Mouse (Mus musculus): ENCODE data around the gene Baz2b.

Baz2b gene

DNA sequence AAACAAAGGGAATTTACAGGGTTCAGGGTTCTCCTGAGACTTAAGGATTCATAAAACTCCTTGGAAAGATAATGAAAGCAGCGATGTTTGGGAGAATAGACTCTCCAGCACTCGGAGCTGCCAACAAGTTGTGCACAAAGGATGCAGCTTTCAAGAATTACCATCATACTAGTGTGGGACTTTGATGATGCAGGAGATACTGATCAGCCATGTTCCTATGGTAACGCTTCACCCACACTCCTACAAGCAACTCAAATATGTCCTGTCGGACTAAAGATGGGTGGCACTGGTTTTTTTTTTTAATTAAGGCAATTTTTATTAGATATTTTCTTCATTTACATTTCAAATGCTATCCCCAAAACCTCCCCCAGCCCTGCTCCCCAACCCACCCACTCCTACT lies 209.4 kb downstream of the Baz2b start:
- DNase-seq (ENCODE audit: low spot score) = no peak

DNA sequence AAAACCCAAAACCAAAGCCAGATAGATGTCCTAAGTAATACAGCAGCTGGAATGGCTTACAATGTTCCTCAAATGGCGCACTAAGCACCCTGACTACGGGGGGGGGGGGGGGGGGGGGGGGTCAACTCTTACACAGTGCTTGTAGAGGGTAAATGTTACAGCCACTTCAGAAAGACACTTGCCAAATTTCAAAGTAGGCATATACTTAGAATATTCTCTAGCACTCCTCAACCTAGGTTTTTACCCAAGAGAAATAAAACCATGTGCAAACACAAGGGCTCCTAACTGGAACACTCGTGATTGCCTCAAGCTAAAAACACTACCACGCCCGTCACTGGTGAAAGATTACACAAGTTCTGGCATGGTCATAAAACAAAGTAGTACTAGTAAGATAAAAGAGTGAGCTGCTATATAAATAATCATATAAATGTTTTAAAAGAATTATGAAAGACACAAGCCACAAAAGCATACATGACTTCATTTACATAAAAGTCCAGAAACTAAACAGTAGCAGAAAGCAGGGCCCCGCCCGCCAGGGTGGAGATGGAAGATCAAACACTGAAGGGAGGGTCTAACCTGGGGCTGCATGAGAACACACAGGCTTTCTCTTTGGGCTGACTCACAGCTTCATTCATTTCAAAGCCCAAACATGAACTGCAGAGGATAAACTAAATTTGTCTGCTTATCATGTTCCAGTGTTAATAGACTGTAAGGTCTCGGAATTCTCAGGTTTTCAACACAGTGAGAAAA lies 212.0 kb downstream of the Baz2b start:
- DNase-seq (ENCODE audit: low spot score) = no peak

DNA sequence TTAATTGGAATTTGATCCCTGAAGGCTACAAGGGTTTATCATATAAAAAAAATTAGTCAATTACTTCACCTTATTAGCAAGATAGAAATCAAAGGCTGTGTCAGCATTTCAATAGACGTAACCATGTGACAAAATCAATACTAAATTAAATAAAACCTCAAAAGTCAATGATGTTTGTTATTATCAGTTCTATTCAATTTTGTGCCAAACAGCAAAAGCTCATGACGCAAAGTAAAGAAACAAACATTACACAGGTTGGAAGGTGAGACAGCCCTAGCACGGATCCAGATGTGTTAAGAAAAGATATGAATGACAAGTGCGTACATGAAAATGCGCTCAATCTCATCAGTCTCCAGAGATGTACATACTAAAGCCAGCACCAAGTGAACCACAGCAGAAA lies 212.7 kb downstream of the Baz2b start:
- no peak for DNase-seq (ENCODE audit: low spot score)

DNA sequence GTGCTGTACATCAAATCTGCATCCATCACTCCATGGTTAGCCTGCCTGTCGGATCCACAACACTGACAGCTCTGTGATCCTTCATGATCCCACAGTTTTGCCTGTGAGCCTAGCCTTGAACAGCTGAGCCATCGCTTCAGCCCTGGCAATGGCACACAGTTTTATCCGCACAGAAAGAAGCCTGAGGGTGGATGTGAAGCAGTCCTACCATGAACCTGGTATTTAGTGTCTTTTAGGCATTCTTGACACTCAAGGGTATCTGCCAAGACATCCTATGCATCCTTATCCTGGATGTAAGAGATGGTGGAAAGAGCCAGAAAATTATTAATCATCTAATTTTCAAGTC lies 216.5 kb downstream of the Baz2b start:
- DNase-seq (ENCODE audit: low spot score) = no peak

DNA sequence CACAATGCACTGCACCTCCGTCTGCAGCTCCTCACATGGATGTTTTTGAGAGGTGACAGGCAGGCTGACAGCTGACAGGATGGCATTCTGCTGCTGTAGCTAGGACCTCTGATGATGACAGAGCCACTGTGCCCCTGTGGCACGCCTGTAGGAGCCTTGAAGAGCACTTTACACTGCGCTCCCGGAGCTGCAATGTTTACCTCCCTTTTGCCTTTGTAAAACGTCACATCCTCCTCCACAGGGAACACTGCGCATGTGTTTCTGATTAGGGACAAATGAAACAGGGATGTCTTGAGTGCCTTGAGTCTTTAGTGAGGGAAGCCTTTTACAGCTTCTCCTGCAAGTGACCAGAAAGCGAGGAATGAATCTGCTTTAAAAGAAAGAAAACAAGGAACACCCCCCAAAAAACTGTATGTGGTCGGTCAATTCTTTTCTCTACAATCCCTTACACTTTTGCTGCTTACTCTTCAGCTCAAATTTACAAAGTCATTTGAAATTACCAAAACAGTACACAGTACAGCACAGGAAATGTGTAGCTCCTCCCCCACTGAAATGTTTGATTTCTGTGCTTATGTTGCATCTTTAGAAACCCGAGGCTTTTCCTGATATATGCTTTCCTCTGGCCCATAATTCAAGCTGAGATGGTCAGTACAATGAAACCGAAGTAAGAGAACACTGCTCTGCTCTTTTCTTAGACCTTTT lies 217.0 kb downstream of the Baz2b start:
- DNase-seq (ENCODE audit: low spot score) = peak; percentile 81

DNA sequence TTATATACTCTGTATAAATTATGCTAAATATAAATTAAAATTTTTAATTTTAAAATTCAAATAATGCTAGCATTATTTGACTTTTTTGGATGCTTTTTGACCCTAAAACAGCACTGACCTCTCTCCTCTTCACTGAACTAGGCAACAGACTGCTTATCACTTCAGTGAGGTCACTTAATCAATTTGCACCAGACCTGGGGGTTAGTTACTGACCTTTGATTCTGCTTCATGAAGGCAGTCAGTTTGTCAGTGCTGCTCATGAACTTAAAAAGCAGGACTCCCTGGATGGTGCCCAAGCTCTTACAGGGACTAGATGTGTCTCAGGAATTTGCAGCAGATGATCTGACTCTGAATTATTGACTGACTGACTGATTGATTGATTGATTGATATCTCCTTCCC lies 217.9 kb downstream of the Baz2b start:
- no peak for DNase-seq (ENCODE audit: low spot score)

DNA sequence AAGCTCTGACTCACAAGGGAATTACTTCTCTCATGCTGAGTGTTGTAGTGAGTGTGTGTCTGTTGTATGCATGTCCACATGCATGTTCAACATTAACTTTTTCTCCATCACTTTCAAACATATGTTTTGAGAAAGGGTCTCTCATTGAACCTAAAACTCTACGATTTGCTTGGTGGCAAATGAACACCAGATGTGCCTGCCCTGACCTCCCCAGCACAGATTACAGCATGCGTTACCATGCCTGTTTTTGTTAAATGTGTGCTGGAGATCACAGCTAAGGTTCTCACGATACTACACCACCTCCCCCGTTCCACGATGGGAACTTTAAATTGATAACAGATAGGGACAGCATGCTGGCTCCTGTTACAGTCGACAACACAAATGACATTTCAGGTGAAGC lies 222.1 kb downstream of the Baz2b start:
- DNase-seq (ENCODE audit: low spot score) = peak; percentile 68

DNA sequence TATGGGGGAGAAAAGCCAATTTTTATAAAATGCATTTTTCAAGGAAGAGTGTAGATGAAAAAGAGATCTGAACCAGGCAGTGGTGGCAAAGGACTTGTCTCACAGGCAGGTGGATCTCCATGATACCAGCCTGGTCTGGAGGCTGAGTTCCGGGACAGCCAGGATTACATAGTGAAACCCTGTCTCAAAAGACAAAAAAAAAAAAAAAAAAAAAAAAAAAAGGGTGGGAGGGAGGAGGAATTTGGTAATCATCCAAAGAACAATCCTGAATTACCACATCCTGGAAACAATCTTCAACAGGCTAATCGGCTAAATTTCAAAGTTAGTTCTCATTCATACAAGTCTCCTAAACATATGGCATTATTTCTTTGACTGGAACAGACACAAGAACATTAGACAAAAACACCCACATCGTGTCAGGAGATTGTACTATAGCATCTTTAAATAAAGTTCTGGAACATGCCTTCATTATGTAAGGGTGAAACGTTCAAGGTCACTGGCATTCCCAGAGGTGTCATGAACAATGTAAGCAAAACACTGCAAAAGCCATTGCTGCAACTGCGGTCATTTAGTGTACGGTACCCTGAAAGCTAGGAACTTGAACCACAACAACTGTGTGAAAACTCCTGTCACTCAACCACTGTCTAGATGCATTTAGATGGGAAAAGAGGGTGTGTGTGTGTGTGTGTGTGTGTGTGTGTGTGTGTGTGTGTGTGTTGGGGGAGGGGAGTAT lies 230.0 kb downstream of the Baz2b start:
- peak; percentile 20 for DNase-seq (ENCODE audit: low spot score)

DNA sequence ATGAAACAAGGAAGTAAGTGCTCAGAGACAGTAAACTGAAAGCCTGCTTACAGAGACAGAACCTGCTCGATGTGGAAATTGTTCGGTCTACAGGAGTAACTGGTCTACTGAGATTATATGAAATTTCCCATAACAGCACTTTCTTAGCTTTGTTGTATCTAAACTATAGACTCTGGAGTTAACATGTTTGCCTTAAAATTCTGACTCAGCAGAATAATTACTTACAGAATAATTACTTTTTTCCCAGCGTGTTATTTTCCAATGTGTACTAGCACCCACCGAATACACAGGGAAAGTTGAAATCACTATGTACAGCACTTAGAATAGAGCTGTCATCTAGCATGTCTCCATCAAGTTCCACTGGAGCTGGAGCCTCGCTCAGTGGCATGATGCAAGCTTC lies 233.0 kb downstream of the Baz2b start:
- DNase-seq (ENCODE audit: low spot score) = no peak

DNA sequence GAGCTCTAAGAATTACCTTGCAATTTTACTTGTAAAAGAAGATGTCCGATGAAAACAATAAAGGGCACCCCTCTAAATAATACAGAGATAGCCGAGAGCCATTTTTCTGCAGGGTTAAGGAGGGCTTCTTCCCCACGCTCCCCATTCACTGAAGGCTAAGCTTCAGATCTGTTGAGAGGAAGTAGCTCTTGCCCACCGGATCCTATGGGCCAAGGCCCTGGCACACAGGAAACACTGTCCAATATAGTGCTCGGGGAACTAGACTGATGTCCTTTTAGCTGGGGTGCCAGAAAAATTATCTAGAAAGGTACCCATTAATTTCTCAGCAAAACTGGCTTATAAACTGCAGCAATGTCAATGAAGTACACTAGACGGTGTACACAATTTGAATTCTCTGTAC lies 233.9 kb downstream of the Baz2b start:
- DNase-seq (ENCODE audit: low spot score) = no peak

DNA sequence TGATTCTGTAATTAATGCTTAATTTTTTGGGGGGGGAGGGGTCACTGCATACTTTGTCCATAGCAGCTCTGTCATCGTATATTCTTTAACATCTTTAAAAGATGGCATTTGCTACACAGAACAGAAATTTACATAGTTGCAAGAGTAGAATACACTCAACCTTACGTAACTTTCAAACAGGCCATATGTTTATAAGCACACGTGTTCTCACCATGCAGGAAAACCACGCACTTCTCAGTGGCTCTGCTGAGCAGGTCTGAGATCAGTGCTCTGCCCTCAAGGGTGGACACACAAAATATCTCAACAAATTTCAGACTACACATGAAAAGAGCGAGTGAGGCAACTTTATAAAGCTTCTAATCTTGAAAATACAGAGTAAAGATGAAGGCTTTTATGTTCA lies 235.7 kb downstream of the Baz2b start:
- DNase-seq (ENCODE audit: low spot score) = no peak

DNA sequence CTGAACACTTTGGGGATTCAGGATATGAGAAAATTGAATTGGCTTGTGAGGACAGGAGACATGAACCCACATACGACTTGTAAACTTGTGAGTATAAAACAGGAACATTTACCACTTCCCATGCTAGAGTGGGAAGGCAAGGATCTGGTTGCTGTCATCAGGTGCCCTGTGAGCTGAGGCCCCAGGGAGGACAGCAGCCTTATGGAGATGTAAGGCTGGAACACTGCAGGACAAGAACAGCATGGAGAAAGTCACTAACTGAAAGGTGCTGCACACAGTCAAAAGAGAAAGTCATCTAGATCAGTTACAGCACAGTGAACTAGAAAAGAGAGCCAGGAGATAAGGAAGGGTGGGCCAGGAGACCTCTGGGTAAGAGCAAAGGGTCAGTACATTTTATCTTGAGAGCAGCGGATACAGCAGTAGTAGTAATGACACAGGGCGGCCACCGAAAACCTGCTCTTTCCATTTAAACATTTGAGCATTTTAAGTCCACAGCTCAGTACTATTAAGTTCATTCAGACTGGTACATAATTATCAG lies 236.5 kb downstream of the Baz2b start:
- DNase-seq (ENCODE audit: low spot score) = no peak

DNA sequence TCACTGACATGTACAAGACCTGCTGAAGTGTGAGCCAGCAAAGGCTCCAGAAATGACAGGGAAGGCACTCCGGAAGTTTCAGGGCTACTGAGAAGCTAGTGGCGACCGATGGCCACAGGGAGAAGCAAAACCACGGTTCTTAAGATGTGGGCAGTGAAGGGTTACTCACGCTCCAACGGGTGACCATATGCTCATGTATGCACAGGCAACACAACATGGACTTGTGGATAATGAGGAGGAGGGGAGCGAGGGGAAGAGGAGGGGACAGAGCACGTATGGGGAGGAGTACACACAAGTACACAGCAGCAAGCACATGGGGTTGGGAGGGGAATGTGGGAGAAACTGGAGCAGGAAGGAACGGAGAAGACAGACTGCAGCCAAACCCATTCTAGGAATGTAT lies 239.1 kb downstream of the Baz2b start:
- DNase-seq (ENCODE audit: low spot score) = no peak

DNA sequence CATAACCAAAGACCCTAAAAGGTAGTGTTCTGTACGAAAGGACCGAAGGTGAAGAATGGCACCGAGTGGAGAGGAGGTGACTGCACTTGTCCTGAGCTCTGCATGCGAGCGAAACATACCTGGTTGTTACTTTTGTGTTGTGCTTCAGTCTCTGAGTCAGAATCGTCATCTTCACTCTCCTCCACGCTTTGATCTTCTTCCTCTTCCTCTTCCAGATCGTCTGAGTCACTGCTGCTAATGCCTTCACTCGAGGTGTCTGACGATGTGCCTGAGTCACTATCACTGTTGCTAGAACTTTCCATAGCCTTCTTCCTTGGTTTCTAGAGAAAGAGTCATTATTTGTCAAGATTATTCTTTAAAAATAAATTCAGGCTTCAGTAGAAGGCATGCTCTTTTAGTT lies 240.5 kb downstream of the Baz2b start:
- no peak for DNase-seq (ENCODE audit: low spot score)

DNA sequence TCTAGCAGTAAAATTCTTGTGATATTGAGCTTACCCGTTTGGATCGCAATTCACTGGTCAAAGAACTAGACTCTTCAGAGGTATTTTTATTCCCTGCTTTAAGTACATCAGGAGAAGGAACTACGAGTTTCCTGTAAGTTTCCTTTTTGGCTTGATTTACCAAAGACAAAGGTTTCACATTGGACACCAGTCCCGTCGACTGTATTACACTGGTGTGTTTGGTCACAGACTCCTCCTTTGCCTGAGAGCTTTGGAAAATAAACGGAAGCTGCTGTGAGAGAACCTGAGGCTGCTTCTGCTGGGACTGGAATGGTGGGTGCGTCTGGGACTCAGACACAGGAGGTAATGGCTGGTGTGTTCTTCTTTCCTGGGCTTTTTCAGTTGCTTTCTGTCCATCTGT lies 241.0 kb downstream of the Baz2b start:
- DNase-seq (ENCODE audit: low spot score) = no peak

DNA sequence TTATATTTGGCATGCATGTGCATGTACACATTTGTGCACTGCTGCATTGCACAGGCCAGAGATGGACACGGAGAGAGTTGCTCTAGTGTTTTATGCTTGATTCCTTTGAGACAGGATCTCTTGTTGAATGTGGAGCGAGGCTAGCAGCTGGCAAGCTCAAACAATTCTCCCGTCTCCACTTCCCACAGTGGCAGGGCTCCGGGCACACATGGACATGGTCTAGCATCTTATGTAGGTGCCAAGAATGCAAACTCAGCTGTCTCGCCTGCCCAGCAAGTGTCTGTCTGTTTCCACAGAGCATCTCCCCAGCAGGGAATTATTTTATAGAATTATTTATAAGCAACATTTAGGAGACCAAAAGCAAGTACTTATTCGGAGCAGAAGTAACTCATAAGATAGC lies 243.2 kb downstream of the Baz2b start:
- no peak for DNase-seq (ENCODE audit: low spot score)

DNA sequence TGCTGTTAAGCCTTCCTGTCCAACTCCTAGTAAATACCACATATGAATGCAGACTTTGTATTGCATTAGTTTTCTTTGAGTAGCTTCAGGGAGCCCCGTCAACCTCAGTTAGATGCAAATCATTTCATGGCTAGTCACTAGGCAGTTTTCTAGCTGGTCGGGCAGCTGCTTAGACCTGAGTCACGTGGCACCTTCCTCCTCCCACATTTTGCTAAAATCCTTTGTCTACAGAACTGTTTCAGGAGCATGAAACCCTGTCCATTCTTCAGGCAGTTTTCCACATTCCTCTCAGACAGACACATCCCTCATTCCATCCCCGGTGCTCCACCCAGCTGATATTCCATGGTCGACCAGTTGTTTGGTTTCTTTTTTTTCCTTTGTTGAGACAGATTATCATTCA lies 246.6 kb downstream of the Baz2b start:
- no peak for DNase-seq (ENCODE audit: low spot score)

DNA sequence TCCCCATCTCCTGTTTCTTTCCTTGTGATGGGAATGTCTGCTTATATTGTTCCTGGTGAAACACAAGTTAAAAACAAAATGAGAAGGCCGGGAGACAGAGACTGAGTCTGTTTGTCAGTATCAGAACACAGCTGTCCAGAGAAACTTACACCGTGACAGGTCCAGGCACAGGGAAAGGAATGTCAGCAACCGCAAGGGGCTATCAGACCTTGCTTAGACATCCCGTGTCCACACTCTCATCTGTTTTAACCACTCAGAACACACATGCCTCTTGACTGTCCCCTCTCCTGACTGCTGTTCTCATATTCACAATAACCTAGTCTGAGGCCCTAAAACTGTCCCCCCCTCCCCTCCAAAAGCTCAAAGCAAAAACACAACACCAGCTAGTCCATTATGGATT lies 247.1 kb downstream of the Baz2b start:
- DNase-seq (ENCODE audit: low spot score) = no peak

DNA sequence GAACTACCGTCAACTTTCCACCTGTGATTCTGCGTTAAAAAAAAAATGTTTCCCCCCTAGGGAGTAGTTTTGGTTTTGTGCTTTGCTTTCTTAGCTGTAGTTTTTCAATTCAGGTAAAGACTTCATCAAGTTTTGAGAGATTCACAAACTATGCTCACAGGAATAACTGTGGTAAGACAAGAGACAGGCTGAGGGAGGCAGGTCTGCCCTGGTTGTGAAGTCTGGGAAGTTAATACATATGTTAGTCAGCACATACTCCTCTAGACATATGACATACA lies 249.2 kb downstream of the Baz2b start:
- DNase-seq (ENCODE audit: low spot score) = no peak

DNA sequence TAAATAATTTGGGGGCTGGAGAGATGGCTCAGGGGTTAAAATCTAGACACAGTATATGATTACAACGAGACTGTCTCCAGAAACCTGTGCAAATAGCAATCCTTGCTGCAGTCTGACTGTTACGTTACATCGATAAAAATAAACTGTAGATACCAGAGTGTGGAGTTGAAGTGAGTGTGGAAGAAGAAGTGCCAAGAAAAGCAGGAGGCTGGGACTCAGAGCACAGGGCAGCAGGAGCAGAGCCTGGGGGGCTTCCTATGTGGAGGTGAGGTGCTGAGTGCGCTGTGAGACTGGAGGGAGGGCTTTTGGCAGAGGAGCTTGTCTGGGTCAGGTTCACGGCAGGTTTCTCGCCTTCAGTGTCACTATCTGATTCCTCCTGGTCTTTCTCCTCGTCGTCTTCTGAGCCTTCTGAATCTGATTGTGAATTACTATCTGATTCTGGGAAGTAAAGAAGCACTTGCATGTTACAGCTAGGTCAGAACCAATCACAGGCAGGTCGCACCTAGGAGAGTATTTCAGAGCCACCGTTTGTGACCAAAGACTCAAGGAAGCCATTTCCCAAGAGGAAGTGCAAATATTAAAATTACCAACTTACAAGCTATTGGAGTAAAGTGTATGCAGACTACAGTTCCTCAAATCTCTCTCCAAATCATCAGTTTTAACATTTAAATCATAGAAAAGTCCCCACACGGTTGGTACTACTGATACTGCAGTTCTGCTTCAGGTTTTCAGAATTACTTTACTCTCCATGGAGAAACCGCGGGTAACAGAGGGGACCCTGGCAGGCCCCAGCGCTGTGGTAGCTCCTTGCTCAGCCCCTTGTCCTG lies 249.8 kb downstream of the Baz2b start:
- DNase-seq (ENCODE audit: low spot score) = no peak

DNA sequence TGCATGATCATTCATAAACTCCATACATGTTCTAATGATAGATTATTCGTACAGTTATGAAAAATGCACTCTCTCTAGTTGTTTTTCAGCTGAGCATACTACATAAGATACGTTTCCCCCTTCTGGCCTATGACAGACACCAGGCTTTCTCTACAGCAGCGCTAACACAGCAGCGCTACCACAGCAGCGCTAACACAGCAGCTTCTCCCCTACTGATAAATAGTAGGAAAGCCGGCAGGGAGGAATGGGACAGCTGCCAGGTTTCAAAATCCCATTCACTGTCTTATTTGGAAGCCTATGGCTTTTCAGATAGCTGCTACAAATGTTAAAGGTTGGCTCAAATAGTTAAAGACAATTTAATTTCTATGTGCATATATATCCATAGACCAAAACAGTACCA lies 251.1 kb downstream of the Baz2b start:
- DNase-seq (ENCODE audit: low spot score) = no peak

DNA sequence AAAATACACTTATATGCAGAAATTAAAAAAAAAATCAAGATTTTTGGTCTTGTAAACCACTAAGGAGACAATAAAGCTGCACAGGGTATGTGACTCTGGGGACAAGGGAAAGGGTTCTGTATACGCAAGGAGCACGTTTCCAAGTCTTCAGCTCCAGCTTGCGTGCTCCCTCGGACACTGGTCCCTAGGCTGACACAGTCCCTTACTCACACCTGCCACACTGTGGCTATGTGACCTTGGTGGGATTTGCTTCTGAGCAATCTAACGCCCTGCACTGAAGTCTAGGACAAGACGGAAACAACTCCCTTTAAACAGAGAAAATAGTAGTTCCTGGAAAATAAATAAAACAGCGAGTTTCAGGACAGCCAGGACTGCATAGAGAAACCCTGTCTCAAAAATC lies 253.7 kb downstream of the Baz2b start:
- DNase-seq (ENCODE audit: low spot score) = no peak

DNA sequence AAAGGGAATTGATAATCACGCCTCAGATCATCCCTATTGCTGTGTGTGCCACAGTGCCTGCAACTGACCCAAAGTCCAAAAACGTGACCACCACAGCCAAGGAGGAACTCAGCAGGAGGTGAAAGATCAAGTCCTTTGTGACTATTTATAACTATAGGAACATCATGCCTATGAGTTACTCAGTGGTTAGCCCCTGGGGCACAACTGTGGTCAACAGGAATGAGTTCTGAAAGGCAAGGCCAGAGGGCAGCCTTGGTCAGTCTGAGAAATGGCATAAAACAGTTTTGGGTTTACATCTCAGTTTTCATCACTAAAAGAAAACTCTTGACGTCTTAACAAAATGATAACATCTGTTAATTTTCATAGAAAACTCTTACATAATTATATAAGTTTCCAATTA lies 254.8 kb downstream of the Baz2b start:
- DNase-seq (ENCODE audit: low spot score) = no peak
